Mouse (Mus musculus): ENCODE measurements around the gene Kcnq2.

DNA sequence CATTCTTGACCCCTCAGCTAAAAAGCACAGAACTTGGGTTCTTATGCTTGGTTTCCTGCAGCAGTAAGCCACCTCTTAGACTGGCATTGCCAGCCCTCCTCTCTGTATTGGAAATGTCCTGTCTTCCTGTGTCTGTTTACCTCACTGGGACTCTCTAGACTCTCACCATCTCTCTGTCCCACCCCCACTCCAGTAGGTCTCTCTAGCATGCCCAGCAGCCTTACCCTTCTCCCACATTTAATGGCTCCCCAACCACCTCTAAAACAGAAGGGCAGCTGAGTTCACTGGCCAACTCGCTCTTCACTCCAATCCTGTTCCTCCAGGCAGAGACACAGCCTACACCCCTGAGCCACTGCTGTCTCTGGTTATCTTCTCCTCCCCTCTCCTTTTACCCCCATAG lies 33.5 kb downstream of the Kcnq2 start:
- TF ChIP-seq CTCF (IDR thresholded peaks at IDR 0.05; ENCODE audit: insufficient read depth, low read depth, low read length) (no peak), POLR2A (IDR thresholded peaks at IDR 0.05; ENCODE audit: insufficient read depth, low read depth, low read length) (no peak)
